Mouse (Mus musculus) cerebellum, adult 2 months (tissue): ENCODE results near the gene Arxes1.

Experiments used
- CTCF ChIP-seq: fragments of 200-500 bp; IDR thresholded peaks from 2 replicates; pipeline ENCODE4 v1.5.1; 2011; ENCODE audit warnings: low read depth, mild to moderate bottlenecking, control low read depth, low read length, moderate library complexity, borderline replicate concordance; ENCODE audit not compliant: insufficient read depth
- POLR2A ChIP-seq: fragments of 200-500 bp; IDR thresholded peaks from 2 replicates; pipeline ENCODE4 v1.6.1; 2011; ENCODE audit warnings: low read length, control low read depth, borderline replicate concordance; ENCODE audit not compliant: insufficient read depth

GRCm38 (mm10) chrX:136047528-136047927 lies 14.4 kb downstream of the Arxes1 start:
- no peak for TF ChIP-seq CTCF
- TF ChIP-seq POLR2A, result no peak
